Mouse (Mus musculus) hindbrain, embryonic 12.5 days (tissue): ENCODE measurements around the gene Fam43a. TPM values are rescaled to one million over a fixed set of nuclear protein-coding genes. Genes with fewer than 3 reads are reported as not detected.

Experiments used
- ATAC-seq: fragments of 200-750 bp; cut with Nextera tagmentation; 2 replicates; pipeline ENCODE4 v1.8.0; 2017; ENCODE audit warnings: moderate TSS enrichment; ENCODE audit not compliant: low FRiP score
- H3K27ac ChIP-seq: fragments of 300-500 bp; sonication (generic); 2 replicates; pipeline ENCODE4 v1.5.1; 2016; ENCODE audit warnings: mild to moderate bottlenecking
- H3K27me3 ChIP-seq: fragments of 300-500 bp; sonication (generic); 2 replicates; pipeline ENCODE4 v1.6.1; 2016; ENCODE audit warnings: mild to moderate bottlenecking
- H3K36me3 ChIP-seq: fragments of 300-500 bp; sonication (generic); 2 replicates; pipeline ENCODE4 v1.6.1; 2016; ENCODE audit warnings: mild to moderate bottlenecking
- H3K4me1 ChIP-seq: fragments of 300-500 bp; sonication (generic); 2 replicates; pipeline ENCODE4 v1.6.1; 2016
- H3K4me2 ChIP-seq: fragments of 300-500 bp; sonication (generic); replicated peaks from 2 replicates; pipeline ENCODE4 v1.6.1; 2016; ENCODE audit warnings: mild to moderate bottlenecking
- H3K4me3 ChIP-seq: fragments of 300-500 bp; sonication (generic); 2 replicates; pipeline ENCODE4 v1.5.1; 2016; ENCODE audit warnings: mild to moderate bottlenecking
- H3K9ac ChIP-seq: fragments of 300-500 bp; sonication (generic); 2 replicates; pipeline ENCODE4 v1.6.1; 2016; ENCODE audit warnings: mild to moderate bottlenecking, moderate library complexity
- H3K9me3 ChIP-seq: fragments of 300-500 bp; sonication (generic); replicated peaks from 2 replicates; pipeline ENCODE4 v1.6.1; 2016; ENCODE audit warnings: mild to moderate bottlenecking
- WGBS: fragments of 180-500 bp; shearing (Covaris S2); methylation state at CpG from one replicate; pipeline ENCODE4 v1.1.7; 2016; 5-methylcytosine and 5-hydroxymethylcytosine counted together
- polyA plus RNA-seq: library from polyadenylated mRNA; unstranded; fragments of >200 nt; fragmentation: Nextera tagmentation; extraction: Ambion mirVana; gene quantifications from 2 replicates; pipeline ENCODE4 v1.2.1, GENCODE M21; 2016

Gene Fam43a
- polyA plus RNA-seq, 1 experiment from 2014 or later: 17.5 TPM

GRCm38 (mm10) chr16:30645841-30646558, 46.5 kb downstream of the Fam43a start:
- peaks cover 5% of the 10 kb centered on the region for H3K4me1 ChIP-seq
- no peaks in the 10 kb centered on the region for H3K27me3 ChIP-seq
- H3K4me3 ChIP-seq: no peak overlapping the region
- peaks cover 4% of the 10 kb centered on the region; the same call in 1 of the 2 replicates for H3K9me3 ChIP-seq
- H3K4me2 ChIP-seq: no peak overlapping the region
- no peak overlapping the region for H3K27ac ChIP-seq
- 28% methylated on average over 9 of the region's 9 CpGs for WGBS
- H3K36me3 ChIP-seq: no peaks in the 10 kb centered on the region
- no peak overlapping the region for H3K9ac ChIP-seq
- ATAC-seq: no peak

GRCm38 (mm10) chr16:30646856-30647255, 47.3 kb downstream of the Fam43a start:
- WGBS: 73% methylated on average over 3 of the region's 3 CpGs
- H3K9me3 ChIP-seq: peaks cover 4% of the 10 kb centered on the region; the same call in 1 of the 2 replicates
- no peak for ATAC-seq
- H3K4me1 ChIP-seq: peaks cover 5% of the 10 kb centered on the region
- H3K4me3 ChIP-seq: no peak overlapping the region
- no peaks in the 10 kb centered on the region for H3K36me3 ChIP-seq
- no peak overlapping the region for H3K4me2 ChIP-seq
- no peak overlapping the region for H3K27ac ChIP-seq
- no peak overlapping the region for H3K9ac ChIP-seq
- no peaks in the 10 kb centered on the region for H3K27me3 ChIP-seq

- H3K4me3 ChIP-seq: no peak overlapping the region
- H3K36me3 ChIP-seq: no peaks in the 10 kb centered on the region
- no peak overlapping the region for H3K4me2 ChIP-seq
- no peak overlapping the region for H3K9ac ChIP-seq
- no peak for ATAC-seq
- no peaks in the 10 kb centered on the region for H3K27me3 ChIP-seq
- no peak overlapping the region for H3K27ac ChIP-seq
- peaks cover 11% of the 10 kb centered on the region for H3K4me1 ChIP-seq
- 88% methylated on average over 1 of the region's 1 CpGs for WGBS
- H3K9me3 ChIP-seq: peaks cover 4% of the 10 kb centered on the region; the same call in 1 of the 2 replicates
Observed at GRCm38 (mm10) chr16:30651292-30651691, 51.8 kb downstream of the Fam43a start.

Other genes starting within 250 kb of the Fam43a start
- 14.6 and 14.8 TPM in 2 replicates for gene Atp13a3, start 193.7 kb upstream of the Fam43a start, polyA plus RNA-seq
- gene Tmem44, start 48.9 kb upstream of the Fam43a start, polyA plus RNA-seq: 58.7 and 60.2 TPM in 2 replicates
- gene Lsg1, start 12.1 kb upstream of the Fam43a start, polyA plus RNA-seq: 69.4 and 75.7 TPM in 2 replicates